Comparison of ENCODE assay signal across 18 mouse cellular contexts in the genomic region with DNA sequence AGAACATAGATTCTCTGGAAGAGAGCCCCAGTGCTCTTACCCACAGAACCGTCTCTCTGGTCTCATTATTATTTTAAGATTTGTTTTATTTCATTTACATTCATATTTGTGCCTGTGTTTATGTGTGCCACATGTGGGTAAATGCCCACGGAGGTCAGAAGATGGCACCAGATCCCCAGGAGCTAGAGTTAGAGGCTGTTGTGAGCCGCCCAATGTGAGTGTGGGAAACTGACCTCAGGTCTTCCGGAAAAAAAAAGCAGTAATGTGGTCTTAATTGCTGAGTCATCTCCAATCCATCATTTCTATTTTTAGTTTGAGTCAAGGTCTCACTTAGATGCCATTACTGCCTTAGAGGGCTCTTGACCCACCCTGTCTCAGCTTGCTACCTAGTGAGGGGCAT. TPM values are rescaled to one million over a fixed set of nuclear protein-coding genes. Genes with fewer than 3 reads are reported as not detected.
DNase-seq lines count a peak whose midpoint lies in the region; ATAC-seq and TF ChIP-seq lines count a peak whose summit lies in the region.
"Had no signal": no experiment of that assay in that cellular context is flagged by ENCODE, and none has a peak within 500 bp of the region (broad histone marks: within the 10 kb centered on the region; RNA-seq: fewer than 3 reads in every experiment).

No protein-coding gene starts in this region.

- no peaks in the 10 kb centered on the region for H3K4me1 ChIP-seq in ES-Bruce4 (ENCODE audit: control insufficient read depth, insufficient read depth, low read length)
- H3K4me1 ChIP-seq: embryonic facial prominence, embryonic 13.5 days; forebrain, embryonic 13.5 days; heart, embryonic 13.5 days; hindbrain, embryonic 10.5 days; midbrain, embryonic 10.5 days had no signal

- no peak overlapping the region; the same call in 1 of the 2 replicates for H3K9ac ChIP-seq in ES-Bruce4 (ENCODE audit: low read depth, poor library complexity, severe bottlenecking)
- H3K9ac ChIP-seq: embryonic facial prominence, embryonic 13.5 days; forebrain, embryonic 13.5 days; heart, embryonic 13.5 days had no signal

- no peak for TF ChIP-seq EP300 in ES-Bruce4 (IDR thresholded peaks at IDR 0.05; ENCODE audit: insufficient read depth, low read depth, low read length)

- 0 out of 2 replicates have a peak, but pooled peaks have one; percentile 48 for ATAC-seq in megakaryocyte progenitor cell, adult 5-6 weeks (replicated peaks; ENCODE audit: poor library complexity)
- ATAC-seq: forebrain, embryonic 13.5 days had no signal

- intact Hi-C loops in left cerebral cortex, adult 2 months (cut with DNase I): no loop called here
- intact Hi-C loops in left cerebral cortex, postnatal 25 days (cut with DNase I): no loop called here

- TF ChIP-seq POLR2A in ES-Bruce4 (IDR thresholded peaks at IDR 0.05; ENCODE audit: insufficient read depth, low read length): no peak

- TF ChIP-seq CTCF in left cerebral cortex, adult 2 months (IDR thresholded peaks at IDR 0.05): peak; percentile 10
- peak; percentile 41 for TF ChIP-seq CTCF in ES-Bruce4 (IDR thresholded peaks at IDR 0.05; ENCODE audit: low read depth, low read length)

- H3K4me3 ChIP-seq in left cerebral cortex, adult 2 months: no peak overlapping the region
- no peak overlapping the region for H3K4me3 ChIP-seq in ES-Bruce4 (ENCODE audit: low read depth, low read length)
- H3K4me3 ChIP-seq: embryonic facial prominence, embryonic 13.5 days; forebrain, embryonic 13.5 days; heart, embryonic 13.5 days; hindbrain, embryonic 10.5 days; midbrain, embryonic 10.5 days had no signal

- H3K9me3 ChIP-seq in ES-Bruce4 (replicated peaks; ENCODE audit: control insufficient read depth, insufficient read depth, low read length, poor library complexity, severe bottlenecking): no peaks in the 10 kb centered on the region
- H3K9me3 ChIP-seq: embryonic facial prominence, embryonic 13.5 days; forebrain, embryonic 13.5 days; heart, embryonic 13.5 days; hindbrain, embryonic 10.5 days; midbrain, embryonic 10.5 days had no signal

- no peak for DNase-seq in left cerebral cortex, adult 2 months (ENCODE audit: extremely low spot score in 1 of 2, low spot score in 2 of 2)
- DNase-seq in left cerebral cortex, postnatal 25 days (ENCODE audit: low spot score in 2 of 2): no peak
- DNase-seq in R1 (ENCODE audit: low read depth, low spot score): peak; percentile 75
- DNase-seq in embryo, embryonic 10 days (ENCODE audit: low spot score): no peak
- no peak for DNase-seq in B cell, adult 2 months
- DNase-seq: cerebellum, postnatal 10 days; gastrocnemius, postnatal 10 days; kidney, adult 11 months; left cerebral cortex, postnatal 4 days; lung, adult 2 months; spleen, adult 18-20 months had no signal

- no peaks in the 10 kb centered on the region for H3K27me3 ChIP-seq in ES-Bruce4 (ENCODE audit: control insufficient read depth, insufficient read depth, low read length, poor library complexity, severe bottlenecking)
- H3K27me3 ChIP-seq: embryonic facial prominence, embryonic 13.5 days had no signal

- H3K27ac ChIP-seq in left cerebral cortex, adult 2 months: no peak overlapping the region
- peak overlapping the region; percentile 80 for H3K27ac ChIP-seq in ES-Bruce4 (ENCODE audit: insufficient read depth, low read length)
- H3K27ac ChIP-seq: embryonic facial prominence, embryonic 13.5 days; forebrain, embryonic 13.5 days; heart, embryonic 13.5 days; hindbrain, embryonic 10.5 days; midbrain, embryonic 10.5 days had no signal

- H3K36me3 ChIP-seq in ES-Bruce4 (ENCODE audit: control insufficient read depth, insufficient read depth, low read length, poor library complexity, severe bottlenecking): no peaks in the 10 kb centered on the region
- H3K36me3 ChIP-seq: embryonic facial prominence, embryonic 13.5 days; heart, embryonic 13.5 days; hindbrain, embryonic 10.5 days; midbrain, embryonic 10.5 days had no signal

RNA-seq across cellular contexts. Expression of gene Wdtc1, which starts 5.7 kb away (rescaled TPM):
- total RNA-seq in left cerebral cortex, adult 2 months (2021): 10 to 100 TPM; 59.7 to 60.6 TPM
- 10 to 100 TPM; 58.0 to 59.7 TPM for total RNA-seq in left cerebral cortex, postnatal 25 days (2021)
- polyA plus RNA-seq in ES-Bruce4 (2011; ENCODE audit: insufficient read depth, insufficient read length, low read depth, missing spikeins): 69.2 and 71.5 TPM in 2 replicates
- 10.3 and 10.6 TPM in 2 replicates for total RNA-seq in megakaryocyte progenitor cell, adult 5-6 weeks (2015)
- 7.6 and 8.7 TPM in 2 replicates for total RNA-seq in megakaryocyte progenitor cell, adult 5-6 weeks (2017)

RNA-seq across cellular contexts. Expression of gene Slc9a1, which starts 21.9 kb away (rescaled TPM):
- 10 to 100 TPM; 49.8 to 53.0 TPM for total RNA-seq in left cerebral cortex, adult 2 months (2021)
- 10 to 100 TPM; 46.0 to 51.9 TPM for total RNA-seq in left cerebral cortex, postnatal 25 days (2021)
- 18.4 and 21.4 TPM in 2 replicates for polyA plus RNA-seq in ES-Bruce4 (2011; ENCODE audit: insufficient read depth, insufficient read length, low read depth, missing spikeins)
- total RNA-seq in megakaryocyte progenitor cell, adult 5-6 weeks (2015): 15.1 and 16.1 TPM in 2 replicates
- 6.3 and 7.3 TPM in 2 replicates for total RNA-seq in megakaryocyte progenitor cell, adult 5-6 weeks (2017)

Comparison
In these comparisons a context has a peak if more than half of its experiments do, and no peak if none do; other contexts are left out.
1. RNA of gene Wdtc1, which starts 5.7 kb away (total RNA-seq): 59.7 to 60.6 TPM in left cerebral cortex, adult 2 months and 58.0 to 59.7 TPM in left cerebral cortex, postnatal 25 days; 7.6 to 10.6 TPM in megakaryocyte progenitor cell, adult 5-6 weeks; every median in the first group is over 4 times any median in the second.